In genomic region chr3:95106338-95107117, GRCm38 (mm10) we compare ENCODE assay signal across 8 mouse cellular contexts. TPM values are rescaled to one million over a fixed set of nuclear protein-coding genes. Genes with fewer than 3 reads are reported as not detected.
DNase-seq lines count a peak whose midpoint lies in the region; ATAC-seq lines count a peak whose summit lies in the region.

Gene Pip5k1a, minus strand, starts transcription at chr3:95106930.

- WGBS in heart, embryonic 14.5 days = under 1% methylated on average over 51 of the region's 51 CpGs
- under 1% methylated on average over 51 of the region's 51 CpGs for WGBS in liver, embryonic 13.5 days (ENCODE audit: insufficient replicate concordance)
- WGBS in stomach, embryonic 16.5 days = under 1% methylated on average over 51 of the region's 51 CpGs

- H3K9me3 ChIP-seq in heart, embryonic 14.5 days (ENCODE audit: control insufficient read depth, low read length) = no peaks in the 10 kb centered on the region
- H3K9me3 ChIP-seq in liver, embryonic 13.5 days (replicated peaks) = no peaks in the 10 kb centered on the region
- H3K9me3 ChIP-seq in stomach, embryonic 16.5 days (replicated peaks; ENCODE audit: control insufficient read depth, low read length) = no peaks in the 10 kb centered on the region

- ATAC-seq in CD4-positive, CD25-positive, alpha-beta regulatory T cell, adult 4 months = peak; percentile 84
- peak; percentile 89 for ATAC-seq in heart, embryonic 14.5 days (ENCODE audit: insufficient number of reproducible peaks, insufficient read depth, low FRiP score, low read depth)
- ATAC-seq in liver, embryonic 13.5 days (ENCODE audit: low read depth) = peak; percentile 82
- ATAC-seq in stomach, embryonic 16.5 days (ENCODE audit: insufficient read depth, low FRiP score) = peak; percentile 92

- peak; percentile 99 for DNase-seq in c-Kit-negative CD71-positive TER-119-positive erythroid progenitor cells, embryonic 14.5 days (ENCODE audit: low read depth, low spot score)
- peak; percentile 99 for DNase-seq in fibroblast of lung, adult 2 months (ENCODE audit: low read depth)
- peak; percentile 97 for DNase-seq in kidney, postnatal 14 days
- DNase-seq in liver, embryonic 13.5 days = peak; percentile 95
- peak; percentile 96 for DNase-seq in neural tube, embryonic 10.5 days (ENCODE audit: extremely low spot score, low spot score)

- peak within 1 kb of the TSS; percentile 96 for H3K9ac ChIP-seq in heart, embryonic 14.5 days (ENCODE audit: low read length)
- H3K9ac ChIP-seq in liver, embryonic 13.5 days = peak within 1 kb of the TSS; percentile 96
- peak within 1 kb of the TSS; percentile 81 for H3K9ac ChIP-seq in stomach, embryonic 16.5 days (ENCODE audit: low read length)

- peak within 1 kb of the TSS; percentile 83 to 94 for H3K4me3 ChIP-seq in heart, embryonic 14.5 days (ENCODE audit: control insufficient read depth in 1 of 2, insufficient read depth in 1 of 2, low read depth in 1 of 2, low read length in 2 of 2)
- H3K4me3 ChIP-seq in liver, embryonic 13.5 days (replicated peaks) = peak within 1 kb of the TSS; percentile 93
- H3K4me3 ChIP-seq in stomach, embryonic 16.5 days (replicated peaks; ENCODE audit: low read length) = peak within 1 kb of the TSS; percentile 63

- peaks cover 4% of the 10 kb centered on the region; the same call in 1 of the 2 replicates for H3K36me3 ChIP-seq in heart, embryonic 14.5 days (ENCODE audit: control insufficient read depth, insufficient read depth, low read length)
- peaks cover 16% of the 10 kb centered on the region for H3K36me3 ChIP-seq in liver, embryonic 13.5 days
- no peaks in the 10 kb centered on the region for H3K36me3 ChIP-seq in stomach, embryonic 16.5 days (ENCODE audit: control insufficient read depth, insufficient read depth, low read length)

- H3K4me2 ChIP-seq in heart, embryonic 14.5 days (ENCODE audit: low read length) = peak within 1 kb of the TSS; percentile 87
- peak within 1 kb of the TSS; percentile 87 for H3K4me2 ChIP-seq in liver, embryonic 13.5 days
- peak within 1 kb of the TSS; percentile 83 for H3K4me2 ChIP-seq in stomach, embryonic 16.5 days (ENCODE audit: low read depth, low read length)

- no peaks in the 10 kb centered on the region for H3K27me3 ChIP-seq in heart, embryonic 14.5 days (ENCODE audit: control insufficient read depth, insufficient read depth, low read length)
- H3K27me3 ChIP-seq in liver, embryonic 13.5 days = no peaks in the 10 kb centered on the region
- H3K27me3 ChIP-seq in stomach, embryonic 16.5 days (ENCODE audit: control insufficient read depth, insufficient read depth, low read length) = no peaks in the 10 kb centered on the region

- peaks cover 2 to 13% of the 10 kb centered on the region in 2 experiments; a peak in 3 of 4 replicates for H3K4me1 ChIP-seq in heart, embryonic 14.5 days (ENCODE audit: control insufficient read depth in 2 of 2, insufficient read depth in 2 of 2, low read length in 2 of 2)
- peaks cover 61% of the 10 kb centered on the region for H3K4me1 ChIP-seq in liver, embryonic 13.5 days (replicated peaks)
- H3K4me1 ChIP-seq in stomach, embryonic 16.5 days (ENCODE audit: control insufficient read depth, insufficient read depth, low read length) = peaks cover 12% of the 10 kb centered on the region

- H3K27ac ChIP-seq in heart, embryonic 14.5 days (replicated peaks in 1 of 2; ENCODE audit: control insufficient read depth in 1 of 2, insufficient read depth in 1 of 2, low read depth in 2 of 2, low read length in 2 of 2) = peak within 1 kb of the TSS; percentile 72 to 88
- peak within 1 kb of the TSS; percentile 90 for H3K27ac ChIP-seq in liver, embryonic 13.5 days
- peak within 1 kb of the TSS; percentile 57 for H3K27ac ChIP-seq in stomach, embryonic 16.5 days (ENCODE audit: low read length)

RNA-seq across cellular contexts. Expression of gene Pip5k1a, which starts in this region (rescaled TPM):
- 10 to 100 TPM; 13.4 to 14.3 TPM for polyA plus RNA-seq in CD4-positive, CD25-positive, alpha-beta regulatory T cell, adult 4 months (2017; shearing (Covaris generic))
- polyA plus RNA-seq in heart, embryonic 14.5 days (2014; fragmentation: Nextera tagmentation; extraction: Ambion mirVana) = 11.9 and 12.7 TPM in 2 replicates
- 9.6 and 10.3 TPM in 2 replicates for polyA plus RNA-seq in liver, embryonic 13.5 days (2015; fragmentation: Nextera tagmentation; extraction: Ambion mirVana)
- polyA plus RNA-seq in stomach, embryonic 16.5 days (2015; fragmentation: Nextera tagmentation; extraction: Ambion mirVana) = 18.6 and 19.0 TPM in 2 replicates

Comparison
In these comparisons a context has a peak if more than half of its experiments do, and no peak if none do; other contexts are left out.
1. Peak in every context shown above with its lines: DNase-seq, ATAC-seq, H3K4me3 ChIP-seq and H3K27ac ChIP-seq.